Mouse (Mus musculus) midbrain, embryonic 10.5 days (tissue): Measurements from ENCODE around the gene Tpst2. TPM values are rescaled to one million over a fixed set of nuclear protein-coding genes. Genes with fewer than 3 reads are reported as not detected.

Experiments used
- DNase-seq: peaks from one replicate; pipeline ENCODE4 v3.0.0-alpha.2; 2017; ENCODE audit warnings: low spot score
- H3K27ac ChIP-seq: fragments of 300-500 bp; sonication (generic); replicated peaks from 2 replicates; pipeline ENCODE4 v1.5.1; 2016; ENCODE audit warnings: mild to moderate bottlenecking
- H3K27me3 ChIP-seq: fragments of 300-500 bp; sonication (generic); 2 replicates; pipeline ENCODE4 v1.6.1; 2016; ENCODE audit warnings: low read depth, mild to moderate bottlenecking; ENCODE audit not compliant: poor library complexity, severe bottlenecking
- H3K36me3 ChIP-seq: fragments of 300-500 bp; sonication (generic); 2 replicates; pipeline ENCODE4 v1.6.1; 2016; ENCODE audit warnings: mild to moderate bottlenecking, moderate library complexity
- H3K4me1 ChIP-seq: fragments of 300-500 bp; sonication (generic); 2 replicates; pipeline ENCODE4 v1.6.1; 2016
- H3K4me3 ChIP-seq: fragments of 300-500 bp; sonication (generic); 2 replicates; pipeline ENCODE4 v1.5.1; 2016; ENCODE audit warnings: mild to moderate bottlenecking, moderate library complexity
- H3K9me3 ChIP-seq: fragments of 300-500 bp; sonication (generic); replicated peaks from 2 replicates; pipeline ENCODE4 v1.6.1; 2016; ENCODE audit warnings: mild to moderate bottlenecking
- WGBS: fragments of 180-500 bp; shearing (Covaris S2); methylation state at CpG from one replicate; pipeline ENCODE4 v1.1.7; 2016; 5-methylcytosine and 5-hydroxymethylcytosine counted together
- polyA plus RNA-seq: library from polyadenylated mRNA; unstranded; fragments of >200 nt; fragmentation: Nextera tagmentation; extraction: Ambion mirVana; gene quantifications from 2 replicates; pipeline ENCODE4 v1.2.1, GENCODE M21; 2016

The Tpst2 gene
- polyA plus RNA-seq, 1 experiment from 2014 or later: 37.0 TPM

DNA sequence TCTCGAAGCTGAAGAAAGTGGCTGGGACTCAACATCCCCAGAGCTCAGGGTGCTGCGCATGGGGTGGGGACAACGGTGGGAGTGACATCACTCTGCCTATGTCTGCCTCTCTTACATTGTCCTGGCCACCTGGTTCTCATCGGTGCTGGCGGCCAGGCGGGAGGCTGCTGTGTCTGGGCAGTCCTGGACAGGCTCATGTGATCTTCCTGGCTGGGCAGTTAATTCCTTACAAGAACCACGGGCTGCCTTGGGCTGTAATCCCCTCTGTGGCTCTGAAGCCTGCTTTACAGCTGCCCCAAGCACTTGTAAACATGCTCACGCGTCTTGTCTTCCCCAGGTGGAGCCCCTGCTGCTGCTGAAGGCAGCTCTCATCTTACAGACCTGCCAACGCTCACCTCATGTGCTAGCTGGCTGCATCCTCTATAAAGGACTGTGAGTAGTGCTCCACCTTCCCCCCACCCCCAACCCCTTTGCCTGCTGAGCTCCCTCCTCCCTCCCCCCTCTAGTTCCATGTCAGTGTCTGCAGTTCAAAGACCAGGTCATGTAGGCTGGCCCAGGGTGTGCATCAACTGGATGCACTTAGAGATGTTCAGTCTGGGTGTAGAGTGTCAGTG is 87.8 kb downstream of the Tpst2 start:
- H3K27me3 ChIP-seq: peaks cover 8% of the 10 kb centered on the region; the same call in 1 of the 2 replicates
- H3K27ac ChIP-seq: peak overlapping the region; percentile 2; the same call in 1 of the 2 replicates
- H3K4me3 ChIP-seq: no peak overlapping the region
- H3K36me3 ChIP-seq: peaks cover 83% of the 10 kb centered on the region
- H3K9me3 ChIP-seq: no peaks in the 10 kb centered on the region
- no peak for DNase-seq
- 70% methylated on average over 10 of the region's 10 CpGs for WGBS
- peaks cover 8% of the 10 kb centered on the region for H3K4me1 ChIP-seq

Other genes with a start within 250 kb of the Tpst2 start
- gene Cryba4, start 24.2 kb upstream of the Tpst2 start, polyA plus RNA-seq: 0.43 and 1.4 TPM in 2 replicates
- gene Crybb1, start 20.9 kb upstream of the Tpst2 start, polyA plus RNA-seq: 0.41 and 0.91 TPM in 2 replicates
- gene Tfip11, start 49.7 kb downstream of the Tpst2 start, polyA plus RNA-seq: 43.0 and 47.6 TPM in 2 replicates
- gene Srrd, start 66.3 kb downstream of the Tpst2 start, polyA plus RNA-seq: 48.7 and 51.0 TPM in 2 replicates
- 35.9 and 43.0 TPM in 2 replicates for gene Hps4, start 66.4 kb downstream of the Tpst2 start, polyA plus RNA-seq
- 0.26 and 0.34 TPM in 2 replicates for gene Gm6583, start 79.3 kb downstream of the Tpst2 start, polyA plus RNA-seq
- 17.7 and 22.0 TPM in 2 replicates for gene Asphd2, start 118.2 kb downstream of the Tpst2 start, polyA plus RNA-seq
- 0.06 and 0.12 TPM in 2 replicates for gene Gm6588, start 172.7 kb downstream of the Tpst2 start, polyA plus RNA-seq